17 mouse cellular contexts compared by ENCODE assay signal in genomic region chr2:33626262-33627057, GRCm38 (mm10). TPM values are rescaled to one million over a fixed set of nuclear protein-coding genes. Genes with fewer than 3 reads are reported as not detected.
DNase-seq lines count a peak whose midpoint lies in the region; ATAC-seq lines count a peak whose summit lies in the region.
"Had no signal": no experiment of that assay in that cellular context is flagged by ENCODE, and none has a peak within 500 bp of the region (broad histone marks: within the 10 kb centered on the region; RNA-seq: fewer than 3 reads in every experiment).

No protein-coding gene starts in this region.

- no peak for ATAC-seq in kidney, embryonic 14.5 days (ENCODE audit: low FRiP score, low TSS enrichment)
- ATAC-seq in hindbrain, embryonic 14.5 days (ENCODE audit: low FRiP score): no peak

- WGBS in kidney, embryonic 14.5 days: 13% methylated on average over 16 of the region's 16 CpGs
- WGBS in hindbrain, embryonic 14.5 days: 20% methylated on average over 16 of the region's 16 CpGs

- no peak overlapping the region for H3K9ac ChIP-seq in kidney, embryonic 14.5 days (ENCODE audit: low read depth, low read length)
- peak overlapping the region; percentile 35 for H3K9ac ChIP-seq in hindbrain, embryonic 14.5 days

- intact Hi-C loops in heart, postnatal 25 days (cut with DNase I): no loop called here

- H3K36me3 ChIP-seq in kidney, embryonic 14.5 days (ENCODE audit: control insufficient read depth, insufficient read depth, low read length): no peaks in the 10 kb centered on the region
- no peaks in the 10 kb centered on the region for H3K36me3 ChIP-seq in hindbrain, embryonic 14.5 days (replicated peaks; ENCODE audit: control insufficient read depth, insufficient read depth)

- H3K4me1 ChIP-seq in kidney, embryonic 14.5 days (ENCODE audit: control insufficient read depth, insufficient read depth, low read length): peaks cover 46% of the 10 kb centered on the region
- peaks cover 26% of the 10 kb centered on the region for H3K4me1 ChIP-seq in hindbrain, embryonic 14.5 days (replicated peaks; ENCODE audit: control insufficient read depth, insufficient read depth, low read length)
- H3K4me1 ChIP-seq: megakaryocyte, embryonic 14.5 days had no signal

- no peaks in the 10 kb centered on the region for H3K9me3 ChIP-seq in kidney, embryonic 14.5 days (ENCODE audit: control insufficient read depth, low read length)
- no peaks in the 10 kb centered on the region for H3K9me3 ChIP-seq in hindbrain, embryonic 14.5 days (ENCODE audit: control insufficient read depth, low read length)
- H3K9me3 ChIP-seq: megakaryocyte, embryonic 14.5 days had no signal

- H3K4me3 ChIP-seq in kidney, embryonic 14.5 days (ENCODE audit: low read length): no peak overlapping the region
- no peak overlapping the region for H3K4me3 ChIP-seq in hindbrain, embryonic 14.5 days (replicated peaks; ENCODE audit: low read length)
- H3K4me3 ChIP-seq: megakaryocyte, embryonic 14.5 days had no signal

- no peak overlapping the region for H3K27ac ChIP-seq in kidney, embryonic 14.5 days (ENCODE audit: low read depth, low read length)
- H3K27ac ChIP-seq in hindbrain, embryonic 14.5 days: peak overlapping the region; percentile 52

- H3K27me3 ChIP-seq in kidney, embryonic 14.5 days (ENCODE audit: control insufficient read depth, insufficient read depth, low read length): peaks cover 54% of the 10 kb centered on the region
- H3K27me3 ChIP-seq in hindbrain, embryonic 14.5 days (ENCODE audit: control insufficient read depth, insufficient read depth, low read length): peaks cover 88% of the 10 kb centered on the region

- no peak overlapping the region; the same call in 1 of the 2 replicates for H3K4me2 ChIP-seq in kidney, embryonic 14.5 days (replicated peaks; ENCODE audit: low read depth, low read length)
- peak overlapping the region; percentile 29 for H3K4me2 ChIP-seq in hindbrain, embryonic 14.5 days (replicated peaks)

- DNase-seq in kidney, postnatal 10 days: peak; percentile 53
- peak; percentile 67 for DNase-seq in embryo, embryonic 11 days
- no peak for DNase-seq in hindbrain, embryonic 14.5 days (ENCODE audit: low spot score)
- DNase-seq in neural tube, embryonic 10.5 days (ENCODE audit: extremely low spot score, low spot score): peak; percentile 47
- no peak for DNase-seq in urinary bladder, postnatal 4 days (ENCODE audit: low spot score in 2 of 2)
- no peak for DNase-seq in frontal cortex, postnatal 25 days (ENCODE audit: low spot score in 2 of 2)
- DNase-seq in heart, postnatal 25 days (ENCODE audit: low spot score): no peak
- DNase-seq: cerebellum, adult 2 months; kidney, adult 11 months; right cerebral cortex, postnatal 14 days; thymus, postnatal 36 days had no signal

RNA-seq across cellular contexts. Expression of gene Lmx1b, which starts 13.9 kb away (rescaled TPM):
- polyA plus RNA-seq in kidney, embryonic 14.5 days (2014; fragmentation: Nextera tagmentation; extraction: Ambion mirVana): 1.9 and 2.2 TPM in 2 replicates
- 6.7 and 8.7 TPM in 2 replicates for polyA plus RNA-seq in hindbrain, embryonic 14.5 days (2014; fragmentation: Nextera tagmentation; extraction: Ambion mirVana)
- under 1 TPM; 0.17 to 0.21 TPM for total RNA-seq in heart, postnatal 25 days (2021)
- total RNA-seq: granulocyte monocyte progenitor cell, adult 5-6 weeks; neutrophil, adult 5-6 weeks had no signal
- polyA plus RNA-seq: heart, postnatal 0 days; lung, embryonic 16.5 days had no signal

Comparison
In these comparisons a context has a peak if more than half of its experiments do, and no peak if none do; other contexts are left out.
1. DNase-seq: peak in kidney, postnatal 10 days (single experiment), embryo, embryonic 11 days (single experiment) and neural tube, embryonic 10.5 days (single experiment); none in hindbrain, embryonic 14.5 days (single experiment), urinary bladder, postnatal 4 days (0 of 2), frontal cortex, postnatal 25 days (0 of 2) and heart, postnatal 25 days (single experiment).